Mouse (Mus musculus) thymus, adult 2 months (tissue): Measurements from ENCODE around the gene Chid1. TPM values are rescaled to one million over a fixed set of nuclear protein-coding genes. Genes with fewer than 3 reads are reported as not detected.

Source experiments
- DNase-seq: peaks from one replicate; pipeline ENCODE4 v3.0.0; 2021
- H3K27ac ChIP-seq: fragments of 200-500 bp; 2 replicates; pipeline ENCODE4 v1.5.1; 2012; ENCODE audit warnings: low read length, control low read depth; ENCODE audit not compliant: control insufficient read depth, insufficient read depth
- H3K27me3 ChIP-seq: fragments of 200-500 bp; 2 replicates; pipeline ENCODE4 v1.6.1; 2012; ENCODE audit warnings: mild to moderate bottlenecking, low read length, moderate library complexity, mixed read lengths; ENCODE audit not compliant: control insufficient read depth, insufficient read depth
- H3K36me3 ChIP-seq: fragments of 200-500 bp; 2 replicates; pipeline ENCODE4 v1.6.1; 2012; ENCODE audit warnings: mild to moderate bottlenecking, low read length, moderate library complexity; ENCODE audit not compliant: control insufficient read depth, insufficient read depth
- H3K4me1 ChIP-seq: fragments of 200-500 bp; replicated peaks from 2 replicates; pipeline ENCODE4 v1.6.1; 2012; ENCODE audit warnings: low read length; ENCODE audit not compliant: control insufficient read depth, insufficient read depth
- H3K4me3 ChIP-seq: fragments of 200-500 bp; 2 replicates; pipeline ENCODE4 v1.5.1; 2012; ENCODE audit warnings: mild to moderate bottlenecking, low read length, control low read depth, moderate library complexity; ENCODE audit not compliant: control insufficient read depth, insufficient read depth
- CTCF ChIP-seq: fragments of 200-500 bp; IDR thresholded peaks from 2 replicates; pipeline ENCODE4 v1.5.1; 2012; ENCODE audit warnings: mild to moderate bottlenecking, control low read depth, low read length, moderate library complexity, borderline replicate concordance; ENCODE audit not compliant: control insufficient read depth, poor library complexity, insufficient read depth; ENCODE audit errors: extremely low read depth
- POLR2A ChIP-seq: fragments of 200-500 bp; IDR thresholded peaks from 2 replicates; pipeline ENCODE4 v1.6.1; 2012; ENCODE audit warnings: mild to moderate bottlenecking, low read length, control low read depth, moderate library complexity; ENCODE audit not compliant: control insufficient read depth, poor library complexity, insufficient read depth; ENCODE audit errors: extremely low read depth
- WGBS: fragments of 180-500 bp; shearing (Covaris S2); methylation state at CpG from one replicate; pipeline ENCODE4 v1.1.7; 2018; 5-methylcytosine and 5-hydroxymethylcytosine counted together
- polyA plus RNA-seq: library from polyadenylated mRNA; depleted of rRNA; stranded (reverse); fragments of >200 nt; gene quantifications from 2 replicates; pipeline ENCODE4 v1.2.3, GENCODE M21; 2012

The Chid1 gene
- polyA plus RNA-seq, 1 experiment, result 36.8 TPM

- H3K27ac ChIP-seq, result no peak overlapping the region
- WGBS, result 92% methylated on average over 3 of the region's 3 CpGs
- peaks cover 4% of the 10 kb centered on the region for H3K4me1 ChIP-seq
Measured at GRCm38 (mm10) chr7:141569916-141570315, 30.3 kb upstream of the Chid1 start.

DNA sequence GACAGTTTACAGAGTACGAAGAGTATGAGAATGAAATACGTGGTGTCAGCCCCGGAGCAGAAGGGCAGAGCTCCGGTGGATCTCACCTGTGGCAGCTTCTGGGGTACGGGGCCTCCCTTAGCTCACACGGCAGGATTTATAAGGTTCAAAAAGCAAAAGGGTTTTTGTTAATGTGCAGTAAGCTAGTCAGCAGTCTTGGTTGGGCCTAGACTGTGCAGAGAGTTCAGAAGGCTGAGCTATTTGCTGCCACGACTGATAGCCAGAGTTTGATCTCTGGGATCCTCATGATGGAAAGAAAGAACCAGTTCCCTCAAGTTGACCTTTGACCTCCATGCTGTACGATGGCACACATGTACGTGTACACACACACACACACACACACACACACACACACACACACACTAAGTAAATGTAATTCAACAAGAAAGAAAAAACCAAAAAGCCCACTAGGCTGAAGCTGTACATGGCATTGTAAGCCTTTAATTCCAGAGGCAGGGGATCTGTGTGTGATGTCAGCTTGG is 29.7 kb upstream of the Chid1 start:
- Histone ChIP-seq H3K27ac (no peak overlapping the region), H3K27me3 (no peaks in the 10 kb centered on the region), H3K4me1 (peaks cover 4% of the 10 kb centered on the region), H3K36me3 (no peaks in the 10 kb centered on the region), H3K4me3 (no peak overlapping the region)
- TF ChIP-seq POLR2A (no peak), CTCF (no peak)
- WGBS, result 94% methylated on average over 9 of the region's 9 CpGs
- no peak for DNase-seq

More at GRCm38 (mm10) chr7:141569916-141570315, 30.3 kb upstream of the Chid1 start:
- Histone ChIP-seq H3K27me3 (no peaks in the 10 kb centered on the region), H3K36me3 (no peaks in the 10 kb centered on the region), H3K4me3 (no peak overlapping the region)
- DNase-seq, result no peak
- no peak for TF ChIP-seq POLR2A
- no peak for TF ChIP-seq CTCF

GRCm38 (mm10) chr7:141566587-141566986 is 26.9 kb upstream of the Chid1 start:
- DNase-seq, result no peak
- Histone ChIP-seq H3K4me3 (no peak overlapping the region), H3K27ac (no peak overlapping the region), H3K36me3 (no peaks in the 10 kb centered on the region), H3K4me1 (peaks cover 9% of the 10 kb centered on the region), H3K27me3 (no peaks in the 10 kb centered on the region)
- TF ChIP-seq CTCF (no peak), POLR2A (no peak)
- WGBS, result 97% methylated on average over 7 of the region's 7 CpGs

DNA sequence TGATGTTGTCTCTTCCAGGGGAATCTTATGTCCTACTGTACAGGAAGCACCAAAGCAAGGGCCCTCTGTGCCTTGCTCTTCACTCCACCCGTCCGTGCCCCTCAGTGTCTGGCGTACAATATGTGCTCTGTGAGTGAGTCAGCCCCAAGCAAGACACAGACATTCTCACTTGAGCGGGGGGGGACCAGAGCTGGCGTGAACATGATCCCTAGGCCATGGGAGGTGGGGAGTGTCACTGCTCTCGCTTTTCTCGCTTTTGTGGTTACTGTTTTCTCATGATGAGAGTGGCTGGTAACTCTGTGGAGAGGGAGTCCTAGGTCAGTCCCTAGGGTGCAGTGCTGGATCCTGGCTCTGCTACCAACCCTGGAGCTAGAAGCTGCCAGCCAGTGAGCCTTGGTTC is 24.9 kb upstream of the Chid1 start:
- H3K36me3 ChIP-seq, result no peaks in the 10 kb centered on the region
- no peaks in the 10 kb centered on the region for H3K27me3 ChIP-seq
- peaks cover 19% of the 10 kb centered on the region for H3K4me1 ChIP-seq
- no peak overlapping the region for H3K4me3 ChIP-seq
- no peak for DNase-seq
- 81% methylated on average over 7 of the region's 7 CpGs for WGBS
- no peak for TF ChIP-seq CTCF
- no peak for TF ChIP-seq POLR2A
- no peak overlapping the region for H3K27ac ChIP-seq

- TF ChIP-seq POLR2A, result no peak
- Histone ChIP-seq H3K36me3 (no peaks in the 10 kb centered on the region), H3K4me1 (peaks cover 24% of the 10 kb centered on the region), H3K4me3 (peak overlapping the region; percentile 64), H3K27me3 (no peaks in the 10 kb centered on the region), H3K27ac (no peak overlapping the region)
- 17% methylated on average over 21 of the region's 21 CpGs for WGBS
- DNase-seq, result peak; percentile 60
Measured at GRCm38 (mm10) chr7:141562852-141563427, 23.3 kb upstream of the Chid1 start.

GRCm38 (mm10) chr7:141562421-141562851 is 22.8 kb upstream of the Chid1 start:
- no peak for DNase-seq
- peak overlapping the region; percentile 64 for H3K4me3 ChIP-seq
- no peaks in the 10 kb centered on the region for H3K36me3 ChIP-seq
- no peak for TF ChIP-seq POLR2A
- TF ChIP-seq CTCF, result no peak
- peaks cover 24% of the 10 kb centered on the region for H3K4me1 ChIP-seq
- H3K27ac ChIP-seq, result no peak overlapping the region
- 2% methylated on average over 33 of the region's 33 CpGs for WGBS
- no peaks in the 10 kb centered on the region for H3K27me3 ChIP-seq
